Mouse (Mus musculus): ENCODE data around the gene Gm49486. TPM values are rescaled to one million over a fixed set of nuclear protein-coding genes. Genes with fewer than 3 reads are reported as not detected.

The Gm49486 gene
- polyA plus RNA-seq, 1 experiment = 0.11 TPM

- no peak overlapping the region for H3K4me3 ChIP-seq (replicated peaks; ENCODE audit: extremely low read depth, low read depth, low read length)
Measured at GRCm38 (mm10) chr15:79245321-79245720, 16.1 kb downstream of the Gm49486 start.

GRCm38 (mm10) chr15:79250236-79250635 is 21.0 kb downstream of the Gm49486 start:
- DNase-seq = no peak
- no peak for TF ChIP-seq POLR2A (IDR thresholded peaks at IDR 0.05; ENCODE audit: borderline replicate concordance, extremely low read depth, low read depth, low read length)
- no peak for TF ChIP-seq CTCF (IDR thresholded peaks at IDR 0.05; ENCODE audit: insufficient read depth, low read length)
- H3K4me3 ChIP-seq (replicated peaks; ENCODE audit: extremely low read depth, low read depth, low read length) = no peak overlapping the region
- H3K4me1 ChIP-seq (ENCODE audit: control insufficient read depth, insufficient read depth, low read length) = peaks cover 5% of the 10 kb centered on the region; the same call in 1 of the 2 replicates
- WGBS = 84% methylated on average over 2 of the region's 2 CpGs

More at GRCm38 (mm10) chr15:79245321-79245720, 16.1 kb downstream of the Gm49486 start:
- 0 out of 2 replicates have a peak, but pooled peaks cover 2% of the 10 kb centered on the region for H3K4me1 ChIP-seq (ENCODE audit: control insufficient read depth, insufficient read depth, low read length)
- WGBS = 74% methylated on average over 3 of the region's 3 CpGs
- DNase-seq = no peak
- TF ChIP-seq CTCF (IDR thresholded peaks at IDR 0.05; ENCODE audit: insufficient read depth, low read length) (no peak), POLR2A (IDR thresholded peaks at IDR 0.05; ENCODE audit: borderline replicate concordance, extremely low read depth, low read depth, low read length) (no peak)

- DNase-seq = no peak
- no peak for TF ChIP-seq POLR2A (IDR thresholded peaks at IDR 0.05; ENCODE audit: borderline replicate concordance, extremely low read depth, low read depth, low read length)
- no peak for TF ChIP-seq CTCF (IDR thresholded peaks at IDR 0.05; ENCODE audit: insufficient read depth, low read length)
- Histone ChIP-seq H3K4me3 (replicated peaks; ENCODE audit: extremely low read depth, low read depth, low read length) (no peak overlapping the region), H3K4me1 (ENCODE audit: control insufficient read depth, insufficient read depth, low read length) (peaks cover 5% of the 10 kb centered on the region; the same call in 1 of the 2 replicates)
- 54% methylated on average over 7 of the region's 7 CpGs for WGBS
Measured at GRCm38 (mm10) chr15:79251168-79251567, 22.0 kb downstream of the Gm49486 start.

- 3% methylated on average over 61 of the region's 61 CpGs for WGBS
- TF ChIP-seq CTCF (IDR thresholded peaks at IDR 0.05; ENCODE audit: insufficient read depth, low read length) (no peak), POLR2A (IDR thresholded peaks at IDR 0.05; ENCODE audit: borderline replicate concordance, extremely low read depth, low read depth, low read length) (no peak)
- H3K4me1 ChIP-seq (ENCODE audit: control insufficient read depth, insufficient read depth, low read length) = peaks cover 5% of the 10 kb centered on the region; the same call in 1 of the 2 replicates
- DNase-seq = no peak
- no peak overlapping the region for H3K4me3 ChIP-seq (replicated peaks; ENCODE audit: extremely low read depth, low read depth, low read length)
Measured at GRCm38 (mm10) chr15:79251781-79252491, 22.7 kb downstream of the Gm49486 start.

- WGBS = 31% methylated on average over 24 of the region's 24 CpGs
- TF ChIP-seq POLR2A (IDR thresholded peaks at IDR 0.05; ENCODE audit: borderline replicate concordance, extremely low read depth, low read depth, low read length) (no peak), CTCF (IDR thresholded peaks at IDR 0.05; ENCODE audit: insufficient read depth, low read length) (no peak)
- no peak overlapping the region for H3K4me3 ChIP-seq (replicated peaks; ENCODE audit: extremely low read depth, low read depth, low read length)
- no peak for DNase-seq
- peaks cover 5% of the 10 kb centered on the region; the same call in 1 of the 2 replicates for H3K4me1 ChIP-seq (ENCODE audit: control insufficient read depth, insufficient read depth, low read length)
Measured at GRCm38 (mm10) chr15:79252580-79252979, 23.4 kb downstream of the Gm49486 start.

- TF ChIP-seq CTCF (IDR thresholded peaks at IDR 0.05; ENCODE audit: insufficient read depth, low read length) (no peak), POLR2A (IDR thresholded peaks at IDR 0.05; ENCODE audit: borderline replicate concordance, extremely low read depth, low read depth, low read length) (no peak)
- DNase-seq = no peak
- peaks cover 5% of the 10 kb centered on the region; the same call in 1 of the 2 replicates for H3K4me1 ChIP-seq (ENCODE audit: control insufficient read depth, insufficient read depth, low read length)
- WGBS = 58% methylated on average over 3 of the region's 3 CpGs
- H3K4me3 ChIP-seq (replicated peaks; ENCODE audit: extremely low read depth, low read depth, low read length) = no peak within 1 kb of the TSS
Measured at GRCm38 (mm10) chr15:79254661-79255060, 25.5 kb downstream of the Gm49486 start, which contains the start of gene Slc16a8. Gene Slc16a8 (minus strand): TSS chr15:79254761.

GRCm38 (mm10) chr15:79258521-79258920 is 29.3 kb downstream of the Gm49486 start:
- peaks cover 2% of the 10 kb centered on the region; the same call in 1 of the 2 replicates for H3K4me1 ChIP-seq (ENCODE audit: control insufficient read depth, insufficient read depth, low read length)
- no peak for DNase-seq
- no peak overlapping the region for H3K4me3 ChIP-seq (replicated peaks; ENCODE audit: extremely low read depth, low read depth, low read length)
- TF ChIP-seq CTCF (IDR thresholded peaks at IDR 0.05; ENCODE audit: insufficient read depth, low read length) (no peak), POLR2A (IDR thresholded peaks at IDR 0.05; ENCODE audit: borderline replicate concordance, extremely low read depth, low read depth, low read length) (no peak)
- 34% methylated on average over 17 of the region's 17 CpGs for WGBS

GRCm38 (mm10) chr15:79261095-79261725 is 32.0 kb downstream of the Gm49486 start:
- no peak for TF ChIP-seq CTCF (IDR thresholded peaks at IDR 0.05; ENCODE audit: insufficient read depth, low read length)
- no peak for TF ChIP-seq POLR2A (IDR thresholded peaks at IDR 0.05; ENCODE audit: borderline replicate concordance, extremely low read depth, low read depth, low read length)
- peak; percentile 40 for DNase-seq
- peak overlapping the region; percentile 33 for H3K4me3 ChIP-seq (replicated peaks; ENCODE audit: extremely low read depth, low read depth, low read length)
- 2% methylated on average over 60 of the region's 62 CpGs for WGBS
- H3K4me1 ChIP-seq (ENCODE audit: control insufficient read depth, insufficient read depth, low read length) = peaks cover 2% of the 10 kb centered on the region; the same call in 1 of the 2 replicates

GRCm38 (mm10) chr15:79261757-79262156 is 32.6 kb downstream of the Gm49486 start:
- H3K4me3 ChIP-seq (replicated peaks; ENCODE audit: extremely low read depth, low read depth, low read length) = no peak overlapping the region
- H3K4me1 ChIP-seq (ENCODE audit: control insufficient read depth, insufficient read depth, low read length) = peaks cover 2% of the 10 kb centered on the region; the same call in 1 of the 2 replicates
- TF ChIP-seq POLR2A (IDR thresholded peaks at IDR 0.05; ENCODE audit: borderline replicate concordance, extremely low read depth, low read depth, low read length) = no peak
- no peak for TF ChIP-seq CTCF (IDR thresholded peaks at IDR 0.05; ENCODE audit: insufficient read depth, low read length)
- DNase-seq = no peak
- 4% methylated on average over 22 of the region's 28 CpGs for WGBS
